Mouse (Mus musculus) layer of hippocampus, postnatal 10 days (tissue): Measurements from ENCODE around the gene Adh6a. TPM values are rescaled to one million over a fixed set of nuclear protein-coding genes. Genes with fewer than 3 reads are reported as not detected.

Experiments
- DNase-seq, 2 experiments: peaks; one replicate each; pipeline ENCODE4 v3.0.0; 2021; ENCODE audit warnings: low spot score in 2 of 2
- long read RNA-seq: library from polyadenylated mRNA; stranded (forward); transcript quantifications from one replicate; pipeline ENCODE4 v2.0.0, GENCODE M21; 2023
- total RNA-seq, 2 experiments: library from RNA; stranded (reverse); gene quantifications; 2 replicates each; pipeline ENCODE4 v1.2.3; 2021

The Adh6a gene
- not detected for total RNA-seq
- long read RNA-seq = 0 reads

- no peak for DNase-seq
Measured at GRCm38 (mm10) chr3:138312965-138313364, at the start of gene Adh6a. TSS of gene Adh6a (plus strand) at chr3:138313286.

DNA sequence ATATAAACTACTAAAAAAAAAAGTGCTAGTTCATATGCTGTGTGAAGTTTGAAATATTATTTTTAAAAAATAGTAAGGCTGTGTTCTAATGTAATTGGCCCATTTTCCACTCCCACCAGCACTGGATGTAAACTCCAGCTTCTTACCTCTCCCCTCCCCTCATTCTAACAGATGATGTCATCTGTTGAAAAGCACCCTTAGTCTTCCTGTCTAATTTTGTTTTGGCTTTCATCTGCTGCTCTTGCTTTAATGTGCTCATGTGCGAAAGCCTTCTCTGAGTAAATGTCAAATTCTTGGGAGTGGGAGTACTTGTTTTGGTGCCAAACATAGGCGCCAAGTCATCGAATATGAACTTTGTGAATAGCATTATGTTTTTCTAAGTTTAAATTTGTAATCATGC is 48.4 kb upstream of the Adh6a start:
- DNase-seq = no peak

DNA sequence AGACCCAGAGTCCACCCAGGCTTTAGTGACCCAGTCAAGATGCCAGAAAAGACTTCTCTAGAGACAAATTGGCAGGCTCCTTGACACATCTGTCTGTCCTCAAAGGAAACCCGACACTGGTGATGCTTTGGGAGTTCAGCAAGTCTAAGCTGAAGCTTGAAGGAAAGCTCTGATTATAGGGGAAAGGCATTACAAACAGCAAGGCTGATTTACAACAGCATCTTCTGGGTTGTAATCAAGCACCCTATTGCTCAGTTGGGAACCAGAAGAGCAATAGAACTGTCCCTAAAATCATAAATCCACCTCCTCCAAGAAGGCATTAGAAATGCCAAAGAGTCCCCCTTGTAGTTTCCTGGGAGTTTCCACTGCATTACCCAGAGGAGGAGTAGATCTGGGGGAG is 42.6 kb upstream of the Adh6a start:
- DNase-seq = no peak

GRCm38 (mm10) chr3:138271297-138271696 is 41.8 kb upstream of the Adh6a start:
- DNase-seq = no peak

DNA sequence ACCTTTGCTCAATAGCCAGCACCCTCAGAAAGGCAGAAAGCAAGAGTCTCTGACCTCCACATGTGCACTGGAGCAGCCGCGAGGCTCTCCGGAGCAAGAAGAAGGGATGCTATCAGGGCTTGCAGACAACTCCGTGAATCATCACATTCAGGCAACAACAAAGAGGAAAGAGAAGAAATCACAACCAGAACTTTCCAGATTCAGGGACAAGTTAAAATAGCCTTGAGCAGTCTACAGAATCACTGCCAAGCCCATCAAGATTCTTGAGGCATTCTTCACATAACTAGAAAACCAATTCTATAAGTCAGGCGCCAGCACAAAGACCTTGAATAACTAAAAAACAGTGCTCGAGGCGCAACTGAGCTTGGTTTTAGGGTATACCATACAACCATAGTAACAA is 40.0 kb upstream of the Adh6a start:
- no peak for DNase-seq

DNA sequence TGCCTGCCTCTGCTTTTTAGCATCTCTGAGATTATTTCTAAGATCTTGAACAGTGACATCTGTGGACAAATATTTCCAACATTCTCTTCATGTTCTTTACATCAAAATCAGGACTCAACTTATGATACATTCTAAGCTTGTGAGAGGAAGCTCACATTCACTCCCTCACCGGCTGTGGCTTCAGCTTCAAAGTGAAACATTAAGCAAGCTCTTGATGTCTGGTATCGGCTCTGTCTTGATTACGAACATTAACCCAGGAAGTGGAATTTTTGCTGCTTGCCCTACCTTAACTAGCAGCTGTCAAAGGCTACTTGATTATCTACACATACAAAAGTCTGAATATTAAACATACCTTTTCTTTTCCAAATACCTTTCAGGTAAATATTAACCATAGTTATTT is 38.0 kb upstream of the Adh6a start:
- DNase-seq = no peak

DNA sequence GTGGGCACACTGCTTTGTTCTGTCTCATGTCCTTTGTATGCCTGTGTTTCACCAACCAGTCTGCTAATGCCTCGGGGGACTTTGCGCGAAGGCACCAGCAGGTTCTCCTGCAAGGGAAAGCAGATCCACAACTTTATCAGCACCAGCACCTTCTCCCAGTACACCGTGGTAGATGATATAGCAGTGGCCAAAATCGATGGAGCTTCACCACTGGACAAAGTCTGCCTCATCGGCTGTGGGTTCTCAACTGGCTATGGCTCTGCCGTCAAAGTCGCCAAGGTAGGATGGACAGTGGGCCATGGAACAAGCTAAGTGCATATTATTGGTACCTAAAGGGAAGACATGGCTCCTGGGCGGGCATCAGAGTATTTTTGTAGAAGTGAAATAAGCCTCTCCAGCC is 30.5 kb upstream of the Adh6a start:
- DNase-seq = no peak

- no peak for DNase-seq
Measured at GRCm38 (mm10) chr3:138283831-138284230, 29.3 kb upstream of the Adh6a start.

DNA sequence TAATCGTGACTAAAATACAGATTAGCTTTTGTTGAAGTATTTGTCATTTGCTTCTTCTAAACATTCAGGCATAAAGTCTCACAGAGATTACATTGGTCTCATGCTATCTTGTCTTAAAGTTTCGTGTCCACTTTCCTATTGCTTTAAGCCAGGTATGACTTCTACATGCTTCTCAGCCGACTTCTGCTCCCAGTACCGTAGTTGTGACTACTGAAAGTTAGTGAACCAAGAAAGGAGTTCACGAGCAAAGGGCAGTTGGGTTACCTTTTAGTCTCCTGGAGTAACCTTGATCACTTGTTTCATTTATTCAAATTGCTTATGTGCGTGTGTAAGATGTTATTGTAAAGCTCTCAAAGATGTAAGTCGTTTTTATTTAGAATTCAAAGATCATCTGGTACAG is 27.1 kb upstream of the Adh6a start:
- DNase-seq = no peak

DNA sequence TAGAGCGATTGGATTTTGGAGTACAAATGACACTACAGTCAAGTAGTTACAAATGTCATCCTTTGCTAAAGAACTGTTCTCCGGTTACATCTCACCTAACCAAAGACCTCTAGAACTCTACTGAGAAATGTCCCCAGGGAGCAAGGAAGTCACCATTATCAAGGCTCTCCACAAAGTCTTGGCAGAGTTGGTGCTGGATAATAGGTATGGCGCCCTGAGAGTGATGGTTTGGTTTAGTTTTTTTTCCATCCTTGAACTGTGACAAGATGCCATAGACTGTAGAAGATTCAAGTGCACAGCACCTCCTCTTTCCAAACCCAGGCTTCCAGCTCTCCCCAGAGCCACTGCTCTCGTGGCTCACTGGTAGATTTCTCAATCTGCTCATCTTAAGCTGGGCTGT is 25.4 kb upstream of the Adh6a start:
- DNase-seq = no peak

GRCm38 (mm10) chr3:138290672-138291071 is 22.4 kb upstream of the Adh6a start:
- no peak for DNase-seq

DNA sequence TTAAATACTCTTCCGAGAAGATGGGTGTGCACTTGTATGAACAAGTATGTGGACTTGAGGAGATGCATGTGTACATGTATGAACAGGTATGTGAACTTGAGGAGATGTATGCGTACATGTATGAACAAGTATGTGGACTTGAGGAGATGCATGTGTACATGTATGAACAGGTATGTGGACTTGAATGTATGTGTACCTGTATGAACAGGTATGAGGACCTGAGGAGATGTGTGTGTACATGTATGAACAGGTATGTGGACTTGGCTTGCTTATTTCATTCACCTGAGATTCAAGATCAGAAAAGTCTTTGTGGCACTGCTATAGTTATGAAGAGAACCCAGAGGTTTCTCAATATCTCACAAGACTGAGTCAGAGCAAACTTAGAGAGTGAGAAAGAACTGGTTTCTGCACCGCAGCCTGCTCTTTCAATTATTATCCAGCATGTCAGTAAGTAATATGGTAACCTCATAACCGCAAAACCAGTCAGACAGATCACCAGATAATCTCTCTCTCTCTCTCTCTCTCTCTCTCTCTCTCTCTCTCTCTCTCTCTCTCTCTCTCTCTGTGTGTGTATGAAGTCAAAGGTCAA is 21.5 kb upstream of the Adh6a start:
- DNase-seq = no peak

DNA sequence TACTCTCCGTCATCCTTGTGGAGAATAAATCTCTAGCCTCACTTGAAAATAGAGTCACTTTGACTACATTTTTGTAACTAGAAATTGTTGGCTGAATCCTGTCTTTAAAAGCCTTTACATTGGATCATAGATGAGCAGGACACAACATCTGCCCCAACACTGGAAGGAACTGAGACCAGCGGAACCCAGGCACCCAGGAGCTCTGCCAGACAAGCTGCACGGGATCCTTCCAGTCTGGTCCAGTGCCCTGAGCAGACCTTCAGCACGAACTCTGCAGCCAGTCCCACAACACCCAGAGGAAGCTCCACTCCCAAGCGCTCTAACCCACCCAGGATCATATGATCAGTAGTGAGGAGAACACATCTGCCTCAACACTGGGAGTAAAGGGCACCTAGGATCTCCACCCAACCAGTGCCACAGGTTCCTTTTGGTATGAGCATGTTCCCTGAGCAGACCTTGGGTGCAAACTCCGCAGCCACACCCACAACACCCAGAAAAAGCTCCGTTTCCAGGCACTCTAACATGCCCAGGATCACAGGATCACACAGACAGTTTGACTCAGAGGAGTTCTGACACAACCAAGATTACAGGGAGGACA is 19.7 kb upstream of the Adh6a start:
- DNase-seq = no peak

DNA sequence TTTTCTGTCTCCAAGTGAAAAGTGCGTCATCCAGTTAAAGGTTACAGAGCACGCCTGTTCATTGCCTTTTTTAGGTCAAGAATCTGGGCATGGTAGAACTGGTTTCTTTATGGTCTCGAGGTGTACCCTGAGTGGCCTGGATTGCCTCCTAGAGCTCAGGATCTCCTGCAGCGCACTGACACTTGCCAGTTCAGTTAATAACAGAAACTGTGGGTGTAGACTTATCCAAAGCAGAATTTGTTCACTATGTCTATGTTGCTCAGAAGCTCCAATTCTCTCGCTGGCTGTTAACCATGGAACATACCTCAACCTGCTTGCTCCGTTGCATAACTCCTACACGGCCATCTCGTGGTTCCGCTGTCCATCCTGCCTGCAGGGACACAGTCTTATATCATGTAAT is 13.0 kb upstream of the Adh6a start:
- DNase-seq = no peak

GRCm38 (mm10) chr3:138302676-138303075 is 10.4 kb upstream of the Adh6a start:
- DNase-seq = no peak

GRCm38 (mm10) chr3:138303771-138304488 is 9.2 kb upstream of the Adh6a start:
- DNase-seq = no peak

DNA sequence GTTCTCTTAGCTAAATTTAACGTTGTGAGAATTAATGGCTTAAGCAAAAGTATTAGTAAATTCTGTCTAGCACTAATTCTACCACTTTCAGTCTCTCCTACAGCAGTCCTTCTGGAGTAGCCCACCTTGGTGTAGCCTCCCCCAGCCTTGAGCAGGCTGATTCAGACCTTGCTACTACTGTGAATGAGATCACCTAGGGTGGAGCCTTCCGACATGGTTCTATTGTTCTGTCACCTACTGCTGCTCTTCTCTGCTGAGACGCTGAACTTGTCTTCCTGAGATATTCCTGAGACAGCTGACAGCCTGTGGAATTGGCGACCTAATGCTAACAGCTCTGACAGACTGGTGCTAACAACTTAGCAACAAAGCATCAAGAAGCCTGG is 8.6 kb upstream of the Adh6a start:
- no peak for DNase-seq

GRCm38 (mm10) chr3:138305486-138306289 is 7.4 kb upstream of the Adh6a start:
- no peak for DNase-seq

DNA sequence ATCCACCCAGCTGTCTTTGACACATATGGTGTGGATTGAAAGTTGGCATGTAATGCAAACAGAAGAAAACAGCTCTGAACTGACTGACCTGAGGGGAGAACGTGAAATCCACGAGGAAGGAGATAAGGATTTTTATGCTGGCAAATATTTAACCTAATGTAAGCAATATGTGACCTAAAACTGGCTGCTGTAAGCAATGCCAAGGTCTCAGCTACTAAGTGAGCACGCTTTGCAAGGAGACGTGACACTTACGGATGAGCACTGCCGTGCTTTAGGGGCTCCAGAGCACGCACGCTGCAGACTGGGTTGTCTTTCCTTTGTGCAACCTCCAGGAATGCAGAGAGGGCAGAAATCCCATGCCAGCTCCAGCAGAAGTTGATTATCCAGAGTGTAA is 6.8 kb upstream of the Adh6a start:
- no peak for DNase-seq

- no peak for DNase-seq
Measured at GRCm38 (mm10) chr3:138309910-138310309, 3.2 kb upstream of the Adh6a start.

DNA sequence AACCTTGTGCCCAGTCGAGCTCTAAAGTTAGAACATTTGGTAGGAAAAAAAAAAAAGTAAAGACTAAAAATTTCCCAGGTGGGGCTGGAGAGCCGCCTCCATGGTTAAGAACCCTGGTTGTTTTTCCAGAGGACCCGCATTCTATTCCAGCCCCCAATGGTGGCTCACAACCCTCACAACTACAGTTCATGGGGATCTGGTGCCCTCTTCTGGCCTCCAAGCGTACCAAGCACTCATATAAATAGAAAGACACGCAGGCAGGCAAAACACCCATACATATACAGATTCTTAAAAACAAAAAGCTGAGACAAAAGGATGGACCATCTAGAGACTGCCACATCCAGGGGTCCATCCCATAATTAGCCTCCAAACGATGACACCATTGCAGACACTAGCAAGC is 2.1 kb upstream of the Adh6a start:
- DNase-seq = no peak

DNA sequence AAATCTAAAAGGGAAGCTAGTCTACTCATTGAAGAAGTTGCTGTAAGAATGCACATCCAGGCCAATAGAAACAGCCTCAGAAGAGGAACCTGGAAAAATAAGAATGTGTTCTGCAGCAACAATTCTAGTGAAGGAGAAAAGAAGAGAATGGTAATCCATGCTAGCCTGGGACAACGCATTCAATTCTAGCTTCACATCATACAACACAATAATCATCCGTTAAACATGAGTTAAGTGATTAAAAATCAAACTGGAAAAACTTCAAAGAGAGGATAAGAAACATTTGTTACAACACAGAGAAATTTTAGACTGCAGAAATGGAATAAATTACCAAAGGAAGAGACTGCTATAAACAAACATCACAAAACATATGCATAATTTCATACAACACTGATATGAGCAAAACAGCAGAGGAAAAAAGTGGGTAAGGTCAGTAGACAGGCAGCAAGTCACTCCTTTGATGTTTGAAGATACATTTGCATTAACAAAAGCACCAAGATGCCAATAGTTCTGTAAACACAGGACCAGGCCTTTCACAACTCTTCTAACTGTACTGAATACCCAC is 3.9 kb downstream of the Adh6a start:
- no peak for DNase-seq
